Mouse (Mus musculus): ENCODE results near the gene Vmn1r157. TPM values are rescaled to one million over a fixed set of nuclear protein-coding genes. Genes with fewer than 3 reads are reported as not detected.
"Not testable (repeated sequence)": the region's sequence is repeated elsewhere in the genome, so short reads cannot be mapped to it uniquely, and the experiment has no call there.

Gene Vmn1r157
- polyA plus RNA-seq (2016; fragmentation: Nextera tagmentation; extraction: Ambion mirVana), result not detected in 2 replicates

DNA sequence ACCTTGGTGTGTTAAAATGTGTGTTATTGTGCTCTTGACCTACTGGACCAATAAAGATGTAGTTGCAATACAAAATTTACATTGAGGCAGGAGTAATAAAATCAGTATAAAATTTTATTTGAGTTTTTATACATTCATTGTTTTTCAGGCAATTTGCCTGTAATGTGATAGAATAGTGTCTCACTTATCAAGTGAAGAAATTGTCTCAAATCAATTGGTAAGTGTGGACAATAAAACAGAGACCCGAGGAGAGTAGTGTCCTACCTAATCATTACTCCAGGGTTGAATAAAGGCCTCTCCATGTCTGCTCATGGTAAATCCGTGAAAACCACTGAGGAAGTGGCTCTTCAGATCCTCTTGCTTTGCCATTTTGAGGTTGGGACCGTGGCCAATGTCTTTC is at the start of gene Vmn1r157:
Gene Vmn1r157 (plus strand): TSS at position 301 of the 400 bp plus-strand sequence.
- H3K4me3 ChIP-seq; H3K27ac ChIP-seq (replicated peaks); H3K27me3 ChIP-seq (replicated peaks; ENCODE audit: low read depth, poor library complexity, severe bottlenecking); H3K36me3 ChIP-seq (replicated peaks); H3K4me1 ChIP-seq; DNase-seq (ENCODE audit: low spot score); H3K9me3 ChIP-seq: not testable (repeated sequence)
- WGBS, result 34% methylated on average over 2 of the region's 3 CpGs

DNA sequence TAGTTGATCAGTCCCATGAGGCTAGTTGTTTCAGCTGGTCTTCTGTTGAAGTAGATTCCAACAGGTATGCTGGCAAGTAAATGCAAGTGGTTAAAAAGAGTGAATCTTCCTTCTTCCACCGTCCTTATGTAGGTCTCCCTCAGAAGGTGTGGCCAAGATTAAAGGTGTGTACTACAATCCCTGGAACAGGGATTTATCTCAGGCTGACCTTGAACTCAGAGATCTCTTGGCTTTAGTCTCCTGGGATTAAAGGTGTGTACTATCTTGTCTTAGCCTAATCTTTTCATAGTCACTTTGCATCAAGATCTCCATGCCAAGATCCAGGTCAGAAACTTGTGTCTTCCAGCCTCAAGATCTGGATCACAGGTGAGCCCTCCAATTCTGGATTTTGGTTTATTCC is 41.9 kb upstream of the Vmn1r157 start, which contains the start of gene Gm4567:
Gene Gm4567 (minus strand): TSS at position 101 of the 400 bp plus-strand sequence.
- H3K4me1 ChIP-seq; H3K27ac ChIP-seq (replicated peaks): not testable (repeated sequence)
- WGBS, result no CpG with 5 or more reads among the region's 1 CpGs

DNA sequence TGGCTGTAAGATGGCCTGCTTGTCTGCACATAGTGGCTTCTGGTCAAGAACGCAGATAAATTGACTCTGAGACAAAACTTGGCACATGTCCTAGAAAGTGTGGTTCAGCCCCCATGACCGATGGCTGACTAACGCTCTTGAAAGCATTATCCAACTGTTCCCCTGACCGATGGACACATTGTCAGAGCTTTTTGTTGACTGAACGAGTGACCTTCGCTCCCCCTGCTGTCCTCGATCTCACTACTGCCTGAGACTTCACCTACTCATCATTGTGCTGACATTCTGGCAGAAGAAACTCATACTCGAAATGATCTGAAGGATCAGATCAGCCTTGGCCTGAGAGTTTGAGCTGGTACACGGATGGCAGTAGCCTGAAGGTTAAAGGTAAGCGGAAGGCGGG is 14.5 kb downstream of the Vmn1r157 start:
- H3K27me3 ChIP-seq (replicated peaks; ENCODE audit: low read depth, poor library complexity, severe bottlenecking); H3K4me1 ChIP-seq; H3K27ac ChIP-seq (replicated peaks); H3K4me3 ChIP-seq; H3K36me3 ChIP-seq (replicated peaks); DNase-seq (ENCODE audit: low spot score): not testable (repeated sequence)
- H3K9me3 ChIP-seq, result peaks cover 12% of the 10 kb centered on the region
- WGBS, result 95% methylated on average over 7 of the region's 11 CpGs

More for the DNA sequence above, 41.9 kb upstream of the Vmn1r157 start, which contains the start of gene Gm4567:
- not testable (repeated sequence) for DNase-seq (ENCODE audit: low spot score); H3K36me3 ChIP-seq (replicated peaks); H3K4me3 ChIP-seq; H3K9me3 ChIP-seq; H3K27me3 ChIP-seq (replicated peaks; ENCODE audit: low read depth, poor library complexity, severe bottlenecking)

DNA sequence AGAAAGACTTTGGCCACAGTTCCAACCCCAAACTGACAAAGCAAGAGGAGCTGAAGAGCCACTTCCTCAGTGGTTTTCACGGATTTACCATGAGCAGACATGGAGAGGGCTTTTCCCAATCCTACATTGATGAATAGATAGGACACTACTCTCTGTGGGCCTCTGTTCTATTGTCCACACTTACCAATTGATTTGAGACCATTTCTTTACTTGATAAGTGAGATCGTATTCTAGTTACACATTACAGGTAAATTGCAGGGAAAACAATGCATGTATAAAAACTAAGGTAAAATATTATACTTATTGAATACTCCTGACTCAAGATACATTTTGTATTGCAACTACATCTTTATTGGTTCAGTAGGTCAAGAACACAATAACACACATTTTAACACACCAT is 29.2 kb downstream of the Vmn1r157 start, which contains the start of gene Vmn1r158:
Gene Vmn1r158 (minus strand): TSS at position 101 of the 400 bp plus-strand sequence.
- H3K9me3 ChIP-seq, result peaks cover 19% of the 10 kb centered on the region
- H3K36me3 ChIP-seq (replicated peaks), result not testable (repeated sequence)
- WGBS, result 60% methylated on average over 2 of the region's 2 CpGs

More for the DNA sequence above, 29.2 kb downstream of the Vmn1r157 start, which contains the start of gene Vmn1r158:
- not testable (repeated sequence) for H3K27me3 ChIP-seq (replicated peaks; ENCODE audit: low read depth, poor library complexity, severe bottlenecking); H3K27ac ChIP-seq (replicated peaks); H3K4me3 ChIP-seq; H3K4me1 ChIP-seq; DNase-seq (ENCODE audit: low spot score)

Other genes with a start within 250 kb of the Vmn1r157 start
- not detected in 2 replicates for gene Vmn1r152, start 238.7 kb upstream of the Vmn1r157 start, polyA plus RNA-seq (2016; fragmentation: Nextera tagmentation; extraction: Ambion mirVana)
- not detected in 2 replicates for gene Gm8677, start 226.8 kb upstream of the Vmn1r157 start, polyA plus RNA-seq (2016; fragmentation: Nextera tagmentation; extraction: Ambion mirVana)
- gene Gm4201, start 196.4 kb upstream of the Vmn1r157 start, polyA plus RNA-seq (2016; fragmentation: Nextera tagmentation; extraction: Ambion mirVana), result not detected in 2 replicates
- not detected in 2 replicates for gene Gm4565, start 173.6 kb upstream of the Vmn1r157 start, polyA plus RNA-seq (2016; fragmentation: Nextera tagmentation; extraction: Ambion mirVana)
- gene Vmn1r155, start 103.7 kb upstream of the Vmn1r157 start, polyA plus RNA-seq (2016; fragmentation: Nextera tagmentation; extraction: Ambion mirVana), result not detected in 2 replicates
- gene Gm8693, start 69.4 kb upstream of the Vmn1r157 start, polyA plus RNA-seq (2016; fragmentation: Nextera tagmentation; extraction: Ambion mirVana), result not detected in 2 replicates
- not detected in 2 replicates for gene Gm4567, start 42.0 kb upstream of the Vmn1r157 start, polyA plus RNA-seq (2016; fragmentation: Nextera tagmentation; extraction: Ambion mirVana)
- gene Vmn1r158, start 29.1 kb downstream of the Vmn1r157 start, polyA plus RNA-seq (2016; fragmentation: Nextera tagmentation; extraction: Ambion mirVana), result not detected in 2 replicates
- gene Vmn1r159, start 81.9 kb downstream of the Vmn1r157 start, polyA plus RNA-seq (2016; fragmentation: Nextera tagmentation; extraction: Ambion mirVana), result not detected in 2 replicates
- gene Vmn1r160, start 109.5 kb downstream of the Vmn1r157 start, polyA plus RNA-seq (2016; fragmentation: Nextera tagmentation; extraction: Ambion mirVana), result not detected in 2 replicates
- gene Gm4214, start 223.0 kb downstream of the Vmn1r157 start, polyA plus RNA-seq (2016; fragmentation: Nextera tagmentation; extraction: Ambion mirVana), result not detected in 2 replicates

All from embryonic facial prominence, embryonic 10.5 days (tissue).